Mouse (Mus musculus) limb, embryonic 13.5 days (tissue): ENCODE data around the gene Sh2d1b2. TPM values are rescaled to one million over a fixed set of nuclear protein-coding genes. Genes with fewer than 3 reads are reported as not detected.

Experiments
- ATAC-seq: fragments of 200-750 bp; cut with Nextera tagmentation; 2 replicates; pipeline ENCODE4 v1.8.0; 2017; ENCODE audit warnings: low read depth, moderate number of reproducible peaks, moderate TSS enrichment; ENCODE audit not compliant: low FRiP score
- H3K27ac ChIP-seq: fragments of 300-500 bp; sonication (generic); 2 replicates; pipeline ENCODE4 v1.5.1; 2015; ENCODE audit warnings: inconsistent platforms, mild to moderate bottlenecking, moderate library complexity
- H3K27me3 ChIP-seq: fragments of 300-500 bp; sonication (generic); 2 replicates; pipeline ENCODE4 v1.6.1; 2015; ENCODE audit warnings: mild to moderate bottlenecking, inconsistent platforms
- H3K36me3 ChIP-seq: fragments of 300-500 bp; sonication (generic); 2 replicates; pipeline ENCODE4 v1.6.1; 2015; ENCODE audit warnings: inconsistent platforms, mild to moderate bottlenecking, moderate library complexity
- H3K4me1 ChIP-seq: fragments of 300-500 bp; sonication (generic); 2 replicates; pipeline ENCODE4 v1.6.1; 2015; ENCODE audit warnings: inconsistent platforms
- H3K4me2 ChIP-seq: fragments of 300-500 bp; sonication (generic); replicated peaks from 2 replicates; pipeline ENCODE4 v1.6.1; 2015; ENCODE audit warnings: inconsistent platforms, mild to moderate bottlenecking, moderate library complexity
- H3K4me3 ChIP-seq: fragments of 300-500 bp; sonication (generic); 2 replicates; pipeline ENCODE4 v1.5.1; 2015; ENCODE audit warnings: moderate library complexity, mild to moderate bottlenecking, inconsistent platforms
- H3K9ac ChIP-seq: fragments of 300-500 bp; sonication (generic); 2 replicates; pipeline ENCODE4 v1.6.1; 2015; ENCODE audit warnings: mild to moderate bottlenecking, inconsistent platforms
- H3K9me3 ChIP-seq: fragments of 300-500 bp; sonication (generic); 2 replicates; pipeline ENCODE4 v1.6.1; 2016; ENCODE audit warnings: inconsistent platforms
- WGBS: fragments of 180-500 bp; shearing (Covaris S2); methylation state at CpG from one replicate; pipeline ENCODE4 v1.1.7; 2015; 5-methylcytosine and 5-hydroxymethylcytosine counted together
- polyA plus RNA-seq: library from polyadenylated mRNA; unstranded; fragments of >200 nt; fragmentation: Nextera tagmentation; extraction: Ambion mirVana; gene quantifications from 2 replicates; pipeline ENCODE4 v1.2.1, GENCODE M21; 2015

Gene Sh2d1b2
- polyA plus RNA-seq, 1 experiment from 2014 or later, result 0.05 TPM

GRCm38 (mm10) chr1:170292239-170292951 is 59.8 kb downstream of the Sh2d1b2 start:
- no peaks in the 10 kb centered on the region for H3K27me3 ChIP-seq
- H3K4me1 ChIP-seq, result no peaks in the 10 kb centered on the region; the same call in 1 of the 2 replicates
- peak overlapping the region; percentile 31; the same call in 1 of the 2 replicates for H3K4me2 ChIP-seq
- no peaks in the 10 kb centered on the region for H3K36me3 ChIP-seq
- WGBS, result 46% methylated on average over 9 of the region's 9 CpGs
- H3K4me3 ChIP-seq, result 0 out of 2 replicates have a peak overlapping the region, but pooled peaks have one; percentile 7
- peak; percentile 59 for ATAC-seq
- no peaks in the 10 kb centered on the region for H3K9me3 ChIP-seq
- no peak overlapping the region for H3K27ac ChIP-seq
- H3K9ac ChIP-seq, result no peak overlapping the region

- Histone ChIP-seq H3K9me3 (no peaks in the 10 kb centered on the region), H3K4me1 (no peaks in the 10 kb centered on the region; the same call in 1 of the 2 replicates), H3K36me3 (no peaks in the 10 kb centered on the region), H3K4me3 (no peak overlapping the region), H3K4me2 (no peak overlapping the region), H3K27ac (no peak overlapping the region), H3K9ac (no peak overlapping the region), H3K27me3 (no peaks in the 10 kb centered on the region)
- ATAC-seq, result no peak
- 83% methylated on average over 5 of the region's 5 CpGs for WGBS
Measured at GRCm38 (mm10) chr1:170293257-170293656, 60.7 kb downstream of the Sh2d1b2 start.

- H3K27me3 ChIP-seq, result no peaks in the 10 kb centered on the region
- WGBS, result 83% methylated on average over 15 of the region's 15 CpGs
- H3K4me2 ChIP-seq, result no peak overlapping the region
- no peaks in the 10 kb centered on the region for H3K36me3 ChIP-seq
- H3K9me3 ChIP-seq, result no peaks in the 10 kb centered on the region
- no peak overlapping the region for H3K27ac ChIP-seq
- no peak for ATAC-seq
- H3K4me3 ChIP-seq, result no peak overlapping the region
- no peaks in the 10 kb centered on the region; the same call in 1 of the 2 replicates for H3K4me1 ChIP-seq
- H3K9ac ChIP-seq, result no peak overlapping the region
Measured at GRCm38 (mm10) chr1:170294786-170295570, 62.4 kb downstream of the Sh2d1b2 start.

DNA sequence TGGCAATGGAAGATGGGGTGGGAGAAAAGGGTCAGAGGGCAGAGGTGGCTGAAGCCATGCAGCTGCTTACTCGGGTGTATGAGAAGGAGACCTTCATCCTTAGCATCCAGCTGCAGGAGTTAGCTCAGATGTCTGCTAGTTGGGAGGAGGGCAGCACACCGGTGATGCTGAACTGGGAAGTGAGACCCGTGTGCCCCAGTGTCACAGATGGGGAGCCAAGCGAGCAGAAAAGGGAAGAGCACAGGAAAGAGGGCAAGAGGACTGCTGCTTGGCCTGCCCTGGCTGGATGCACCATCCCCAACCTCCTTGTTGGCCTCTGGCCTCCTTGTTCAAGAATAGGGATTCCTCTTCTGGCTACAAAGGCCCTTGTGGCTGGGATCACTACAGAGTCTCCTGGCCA is 66.9 kb downstream of the Sh2d1b2 start:
- Histone ChIP-seq H3K4me3 (no peak overlapping the region), H3K36me3 (0 out of 2 replicates have a peak, but pooled peaks cover 8% of the 10 kb centered on the region), H3K9ac (no peak overlapping the region), H3K4me1 (no peaks in the 10 kb centered on the region), H3K27me3 (no peaks in the 10 kb centered on the region), H3K4me2 (no peak overlapping the region), H3K9me3 (no peaks in the 10 kb centered on the region), H3K27ac (no peak overlapping the region)
- ATAC-seq, result no peak
- 87% methylated on average over 4 of the region's 4 CpGs for whole genome bisulfite sequencing

GRCm38 (mm10) chr1:170301686-170302085 is 69.1 kb downstream of the Sh2d1b2 start:
- no peak for ATAC-seq
- 0 out of 2 replicates have a peak, but pooled peaks cover 8% of the 10 kb centered on the region for H3K36me3 ChIP-seq
- no peak overlapping the region for H3K9ac ChIP-seq
- no peak overlapping the region for H3K4me3 ChIP-seq
- H3K4me1 ChIP-seq, result no peaks in the 10 kb centered on the region
- no peaks in the 10 kb centered on the region for H3K27me3 ChIP-seq
- H3K27ac ChIP-seq, result no peak overlapping the region
- 93% methylated on average over 9 of the region's 9 CpGs for WGBS
- no peaks in the 10 kb centered on the region for H3K9me3 ChIP-seq
- no peak overlapping the region for H3K4me2 ChIP-seq

DNA sequence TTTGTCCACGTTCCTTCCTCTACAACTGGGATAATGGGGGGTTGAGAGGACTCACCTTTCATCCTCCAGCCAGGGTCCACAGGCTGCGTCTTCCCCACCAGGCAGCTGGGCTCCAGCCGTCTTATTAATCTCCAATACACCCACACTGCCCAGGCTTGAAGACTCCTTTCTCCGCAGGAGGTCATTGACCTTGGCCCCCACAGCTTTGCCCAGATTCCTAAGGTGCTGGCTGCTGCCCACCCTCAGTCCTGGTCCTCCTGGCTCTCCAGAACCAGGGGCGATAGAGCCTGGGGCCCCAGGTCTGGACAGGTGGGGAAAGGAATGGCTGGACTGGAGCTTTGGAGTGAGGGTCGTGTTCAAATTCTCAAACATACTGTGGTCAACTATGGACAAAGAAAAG is 69.9 kb downstream of the Sh2d1b2 start:
- H3K9ac ChIP-seq, result no peak overlapping the region
- H3K4me2 ChIP-seq, result no peak overlapping the region
- 76% methylated on average over 6 of the region's 6 CpGs for WGBS
- H3K9me3 ChIP-seq, result no peaks in the 10 kb centered on the region
- no peaks in the 10 kb centered on the region for H3K4me1 ChIP-seq
- H3K27ac ChIP-seq, result no peak overlapping the region
- H3K4me3 ChIP-seq, result no peak overlapping the region
- no peak for ATAC-seq
- H3K36me3 ChIP-seq, result 0 out of 2 replicates have a peak, but pooled peaks cover 8% of the 10 kb centered on the region
- H3K27me3 ChIP-seq, result no peaks in the 10 kb centered on the region

GRCm38 (mm10) chr1:170303103-170303502 is 70.6 kb downstream of the Sh2d1b2 start:
- H3K4me3 ChIP-seq, result no peak overlapping the region
- H3K27me3 ChIP-seq, result no peaks in the 10 kb centered on the region
- H3K4me2 ChIP-seq, result no peak overlapping the region
- H3K9me3 ChIP-seq, result no peaks in the 10 kb centered on the region
- ATAC-seq, result no peak
- H3K9ac ChIP-seq, result no peak overlapping the region
- no peak overlapping the region for H3K27ac ChIP-seq
- H3K36me3 ChIP-seq, result 0 out of 2 replicates have a peak, but pooled peaks cover 8% of the 10 kb centered on the region
- H3K4me1 ChIP-seq, result no peaks in the 10 kb centered on the region
- WGBS, result 73% methylated on average over 6 of the region's 6 CpGs

Other genes with a start within 250 kb of the Sh2d1b2 start
- 115 and 122 TPM in 2 replicates for gene Ddr2, start 122.0 kb upstream of the Sh2d1b2 start, polyA plus RNA-seq
- gene Uap1, start 57.8 kb upstream of the Sh2d1b2 start, polyA plus RNA-seq, result 70.7 and 77.8 TPM in 2 replicates
- gene Uhmk1, start 17.4 kb upstream of the Sh2d1b2 start, polyA plus RNA-seq, result 5.6 and 5.8 TPM in 2 replicates
- gene Sh2d1b1, start 44.6 kb downstream of the Sh2d1b2 start, polyA plus RNA-seq, result 0.09 TPM in 1 of 2 replicates, not detected in the other
- gene Gm7694, start 73.6 kb downstream of the Sh2d1b2 start, polyA plus RNA-seq, result 4.8 and 5.6 TPM in 2 replicates
- gene Spata46, start 76.1 kb downstream of the Sh2d1b2 start, polyA plus RNA-seq, result 1.4 and 2.8 TPM in 2 replicates